Mouse (Mus musculus): ENCODE results near the gene Olfr52. TPM values are rescaled to one million over a fixed set of nuclear protein-coding genes. Genes with fewer than 3 reads are reported as not detected.

Olfr52 gene
- total RNA-seq (2017): not detected in 2 replicates

DNA sequence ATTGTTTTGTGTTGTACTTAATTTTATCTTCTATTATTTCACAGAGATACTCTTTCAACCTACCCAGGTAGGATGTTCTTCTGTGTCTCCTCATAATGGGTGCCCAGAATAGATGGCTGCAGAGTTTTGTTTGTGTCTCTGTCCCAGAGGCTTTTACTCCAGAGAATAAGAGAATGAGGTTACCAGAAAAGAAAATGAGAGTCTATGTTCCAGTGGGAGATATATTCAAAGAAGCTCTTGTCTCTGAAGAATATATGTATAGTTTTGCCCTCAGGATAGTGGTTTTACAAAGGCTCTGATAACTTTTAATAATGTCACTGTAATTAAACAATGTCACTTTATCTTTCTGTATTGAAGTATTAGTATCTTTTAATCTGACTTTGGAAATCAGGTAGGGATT is at the start of gene Olfr52:
Gene Olfr52, minus strand, starts transcription at position 101 of the 400 bp plus-strand sequence.
- no peak for ATAC-seq (replicated peaks in 1 of 2; ENCODE audit: insufficient read depth in 1 of 2, low FRiP score in 2 of 2, low TSS enrichment in 1 of 2, low read depth in 1 of 2, poor library complexity in 2 of 2, severe bottlenecking in 2 of 2)

DNA sequence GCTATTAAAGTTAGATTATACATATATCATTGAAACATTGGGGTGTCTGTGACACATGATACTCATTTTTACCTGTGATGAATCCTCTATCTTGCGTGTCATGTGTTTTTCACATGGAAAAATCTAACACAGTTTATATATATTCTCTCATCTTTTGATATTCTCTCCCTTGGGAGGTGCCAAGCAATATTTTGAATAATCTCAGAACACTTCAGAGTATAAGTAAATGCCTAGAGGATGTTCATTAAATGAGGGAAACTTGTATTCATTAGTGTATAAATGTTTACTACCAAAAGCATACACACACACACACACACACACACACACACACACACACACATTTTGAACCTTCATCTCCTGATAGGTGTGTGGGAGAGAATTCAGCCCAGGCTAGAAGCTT is 45.8 kb upstream of the Olfr52 start, which contains the start of gene Olfr1047:
Gene Olfr1047, minus strand, starts transcription at position 101 of the 400 bp plus-strand sequence.
- no peak for ATAC-seq (replicated peaks in 1 of 2; ENCODE audit: insufficient read depth in 1 of 2, low FRiP score in 2 of 2, low TSS enrichment in 1 of 2, low read depth in 1 of 2, poor library complexity in 2 of 2, severe bottlenecking in 2 of 2)

DNA sequence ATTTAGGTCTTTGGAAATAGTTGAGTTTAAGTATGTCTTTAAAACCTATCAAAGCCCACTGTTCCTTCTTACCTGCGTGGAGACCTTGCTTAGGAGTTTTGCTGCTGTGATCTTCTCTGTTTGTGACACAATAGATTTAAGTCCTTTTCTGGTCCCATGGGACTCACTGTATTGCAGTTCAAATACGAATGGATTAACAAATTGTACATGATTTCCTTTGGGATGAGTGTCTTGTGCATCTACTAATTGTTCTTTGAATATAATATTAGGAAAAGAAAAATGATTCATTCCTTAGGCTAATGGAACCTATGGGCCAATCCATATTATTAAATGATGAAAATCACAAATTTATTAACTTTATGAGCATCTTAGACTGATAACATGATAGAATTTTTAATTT is 33.7 kb upstream of the Olfr52 start, which contains the start of gene Olfr1046:
Gene Olfr1046, minus strand, starts transcription at position 101 of the 400 bp plus-strand sequence.
- ATAC-seq (replicated peaks in 1 of 2; ENCODE audit: insufficient read depth in 1 of 2, low FRiP score in 2 of 2, low TSS enrichment in 1 of 2, low read depth in 1 of 2, poor library complexity in 2 of 2, severe bottlenecking in 2 of 2): no peak

DNA sequence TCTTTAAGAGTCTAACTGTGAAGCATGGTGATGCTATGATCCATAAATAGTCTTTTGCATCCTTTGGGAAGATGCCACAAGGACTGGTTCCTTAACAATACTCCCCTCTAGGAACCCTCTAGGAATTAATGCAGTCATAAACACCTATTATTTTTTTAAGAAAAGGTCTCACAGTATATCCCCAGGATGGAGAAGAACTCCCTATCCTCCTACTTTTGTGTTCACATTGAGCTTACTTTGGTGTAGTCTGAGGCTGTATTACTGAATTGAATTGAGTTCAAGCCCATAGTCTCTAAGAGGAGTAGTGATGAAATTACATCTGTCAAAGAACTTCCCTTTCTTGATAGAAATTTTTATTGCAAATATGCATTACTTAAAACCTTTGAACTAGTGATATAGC is 17.4 kb upstream of the Olfr52 start, which contains the start of gene Olfr1045:
Gene Olfr1045, minus strand, starts transcription at position 101 of the 400 bp plus-strand sequence.
- ATAC-seq (replicated peaks in 1 of 2; ENCODE audit: insufficient read depth in 1 of 2, low FRiP score in 2 of 2, low TSS enrichment in 1 of 2, low read depth in 1 of 2, poor library complexity in 2 of 2, severe bottlenecking in 2 of 2): no peak

DNA sequence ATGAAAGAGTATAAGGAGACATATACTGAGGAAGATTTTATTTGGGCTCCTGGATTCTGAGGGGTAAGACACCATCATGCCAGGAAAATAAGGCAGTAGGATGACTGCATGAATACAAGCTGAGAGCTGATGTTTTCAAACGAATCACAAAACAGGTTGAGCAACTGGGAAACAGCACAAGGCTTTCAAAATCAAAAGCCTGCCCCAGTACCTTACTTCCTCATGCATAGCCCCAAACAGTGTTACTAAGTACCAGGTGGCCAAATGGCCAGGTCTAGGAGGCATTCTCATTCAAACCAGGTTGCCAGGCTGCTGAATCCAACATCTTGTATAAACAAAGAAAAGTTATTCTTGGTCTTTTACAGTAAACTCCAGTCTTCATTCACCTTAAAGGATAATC is 10.4 kb upstream of the Olfr52 start:
- no peak; a peak in 1 of 4 replicates for ATAC-seq (replicated peaks in 1 of 2; ENCODE audit: insufficient read depth in 1 of 2, low FRiP score in 2 of 2, low TSS enrichment in 1 of 2, low read depth in 1 of 2, poor library complexity in 2 of 2, severe bottlenecking in 2 of 2)

DNA sequence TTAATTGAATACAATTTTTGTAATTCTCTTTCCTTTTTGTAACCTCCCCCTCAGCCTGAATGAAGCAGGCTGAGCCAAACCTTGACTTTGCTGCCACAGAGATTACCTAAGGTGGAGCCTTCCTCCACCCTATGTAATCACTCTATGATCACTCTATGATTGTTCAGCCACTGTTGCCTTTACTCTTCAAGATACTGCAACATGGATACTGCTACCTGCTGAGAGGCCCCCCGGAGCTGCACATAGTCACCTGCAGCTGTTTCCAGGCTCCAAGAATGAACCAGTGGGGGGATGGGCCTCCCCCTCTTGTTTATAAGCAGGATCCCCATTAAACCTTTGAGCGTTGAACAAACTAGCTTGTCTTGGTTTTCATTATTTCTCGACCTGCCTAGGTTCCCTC is 5.5 kb downstream of the Olfr52 start:
- no peak for ATAC-seq (replicated peaks in 1 of 2; ENCODE audit: insufficient read depth in 1 of 2, low FRiP score in 2 of 2, low TSS enrichment in 1 of 2, low read depth in 1 of 2, poor library complexity in 2 of 2, severe bottlenecking in 2 of 2)

DNA sequence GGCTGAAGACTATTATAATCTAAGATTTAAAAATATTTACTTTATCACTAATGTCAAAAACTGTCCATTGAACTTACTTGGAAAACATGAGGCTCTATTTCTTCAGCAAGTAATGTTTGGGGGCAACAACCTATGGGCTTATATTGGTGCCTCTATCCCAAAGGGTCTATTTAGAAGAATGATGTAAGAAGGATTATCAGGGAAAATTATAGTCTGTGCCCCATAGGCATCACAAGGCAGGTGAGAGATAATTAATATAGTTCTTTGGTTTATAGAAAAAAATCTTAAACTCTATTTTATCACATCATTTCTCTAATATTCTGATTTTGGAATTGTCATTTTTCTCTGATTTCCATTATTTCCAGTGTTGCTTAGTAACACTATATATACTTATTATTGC is 7.8 kb downstream of the Olfr52 start, which contains the start of gene Olfr1044:
Gene Olfr1044, minus strand, starts transcription at position 101 of the 400 bp plus-strand sequence.
- ATAC-seq (replicated peaks in 1 of 2; ENCODE audit: insufficient read depth in 1 of 2, low FRiP score in 2 of 2, low TSS enrichment in 1 of 2, low read depth in 1 of 2, poor library complexity in 2 of 2, severe bottlenecking in 2 of 2): no peak

DNA sequence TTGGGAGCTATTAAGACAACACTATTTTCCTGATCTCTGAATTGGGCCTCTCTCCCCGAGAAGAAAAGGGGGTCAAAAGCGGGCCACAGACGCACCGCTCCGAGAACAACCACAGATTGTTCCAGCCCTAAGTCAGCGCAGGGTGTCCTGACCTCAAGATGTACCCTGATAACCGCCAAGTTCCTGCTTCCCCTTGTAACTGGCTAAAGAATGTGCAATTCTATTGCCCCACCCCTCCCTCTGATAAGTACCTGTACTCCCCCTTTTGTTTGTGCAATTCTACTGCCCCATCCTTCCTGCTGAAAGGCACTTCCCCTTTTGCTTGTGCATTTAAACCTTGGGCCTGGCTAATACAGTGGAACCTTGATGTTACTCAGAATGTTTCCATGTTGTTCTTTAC is 10.1 kb downstream of the Olfr52 start:
- peak; percentile 49 to 71; a peak in 1 of 4 replicates for ATAC-seq (replicated peaks in 1 of 2; ENCODE audit: insufficient read depth in 1 of 2, low FRiP score in 2 of 2, low TSS enrichment in 1 of 2, low read depth in 1 of 2, poor library complexity in 2 of 2, severe bottlenecking in 2 of 2)

DNA sequence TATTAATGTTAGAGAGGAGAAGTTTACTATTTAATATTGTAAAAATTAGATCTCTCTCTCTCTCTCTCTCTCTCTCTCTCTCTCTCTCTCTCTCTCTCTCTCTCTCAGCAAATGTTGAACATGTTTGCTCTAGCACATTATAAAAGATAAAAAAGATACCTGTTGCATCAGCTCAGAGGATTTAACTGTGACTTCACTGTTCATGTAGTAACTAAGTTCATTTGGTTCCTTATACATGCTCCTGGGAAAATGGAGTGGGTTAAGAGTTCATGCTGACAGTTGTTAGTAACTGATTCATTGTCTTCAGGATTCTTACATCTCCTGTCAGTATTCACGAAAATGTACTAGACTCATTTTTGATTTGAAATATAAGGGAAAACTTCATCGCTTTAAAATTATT is 18.1 kb downstream of the Olfr52 start, which contains the start of gene Olfr1043:
Gene Olfr1043, minus strand, starts transcription at position 101 of the 400 bp plus-strand sequence.
- no peak for ATAC-seq (replicated peaks in 1 of 2; ENCODE audit: insufficient read depth in 1 of 2, low FRiP score in 2 of 2, low TSS enrichment in 1 of 2, low read depth in 1 of 2, poor library complexity in 2 of 2, severe bottlenecking in 2 of 2)

DNA sequence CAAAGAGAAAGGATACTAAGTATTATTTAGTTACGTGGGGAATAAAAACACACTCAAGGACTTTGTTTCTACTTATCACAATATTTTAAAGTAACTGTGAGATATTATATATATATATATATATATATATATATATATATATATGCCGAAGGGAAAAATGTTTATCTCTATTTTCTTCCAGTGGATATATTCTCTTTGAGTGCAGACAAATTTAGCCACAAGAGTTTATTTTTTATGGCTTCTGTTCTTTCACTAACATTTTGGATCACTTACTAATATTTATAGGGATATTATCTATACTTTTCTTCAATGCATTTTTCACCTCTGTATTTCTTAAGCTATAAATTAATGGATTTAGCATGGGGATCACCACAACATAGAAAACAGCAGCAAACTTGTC is 23.7 kb downstream of the Olfr52 start, which contains the start of gene Olfr1042:
Gene Olfr1042, minus strand, starts transcription at position 101 of the 400 bp plus-strand sequence.
- ATAC-seq (replicated peaks in 1 of 2; ENCODE audit: insufficient read depth in 1 of 2, low FRiP score in 2 of 2, low TSS enrichment in 1 of 2, low read depth in 1 of 2, poor library complexity in 2 of 2, severe bottlenecking in 2 of 2): no peak

DNA sequence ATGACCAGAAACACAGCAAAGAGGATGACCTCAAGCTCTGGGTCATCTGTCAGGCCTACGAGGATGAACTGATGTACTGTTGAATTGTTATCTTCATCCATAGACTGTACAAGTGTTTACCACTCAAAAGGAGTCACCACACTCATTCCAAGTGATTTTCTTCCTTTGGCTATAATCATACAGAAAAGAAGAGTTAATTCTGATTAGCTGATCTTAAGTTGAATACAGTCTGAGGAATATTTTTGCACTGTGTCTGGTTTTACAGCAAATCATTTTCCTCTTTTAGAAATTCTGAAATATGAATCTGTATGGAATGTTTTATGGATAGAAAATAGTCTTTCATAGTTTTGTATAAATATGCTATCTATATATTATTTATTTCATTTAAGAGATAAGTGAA is 38.9 kb downstream of the Olfr52 start, which contains the start of gene Olfr1040:
Gene Olfr1040, minus strand, starts transcription at position 101 of the 400 bp plus-strand sequence.
- no peak for ATAC-seq (replicated peaks in 1 of 2; ENCODE audit: insufficient read depth in 1 of 2, low FRiP score in 2 of 2, low TSS enrichment in 1 of 2, low read depth in 1 of 2, poor library complexity in 2 of 2, severe bottlenecking in 2 of 2)

DNA sequence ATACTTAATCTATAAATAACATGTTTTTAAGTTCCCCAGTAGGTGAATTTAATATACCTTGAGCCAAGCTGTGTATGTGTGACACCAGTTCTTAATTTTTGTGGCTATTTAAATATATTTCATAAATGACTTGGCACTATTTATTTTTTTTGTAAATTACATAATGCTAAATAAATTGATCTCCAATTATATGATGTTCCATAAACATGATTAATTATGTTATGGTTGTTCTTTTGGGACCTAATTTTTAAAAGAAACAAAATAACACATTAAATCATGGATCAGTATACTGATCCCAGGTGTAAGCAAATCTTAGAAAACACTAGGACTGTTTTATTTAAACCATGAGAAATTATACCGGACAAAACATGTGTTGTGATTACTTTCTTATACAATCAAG is 49.7 kb downstream of the Olfr52 start, which contains the start of gene Olfr1039:
Gene Olfr1039, minus strand, starts transcription at position 101 of the 400 bp plus-strand sequence.
- no peak for ATAC-seq (replicated peaks in 1 of 2; ENCODE audit: insufficient read depth in 1 of 2, low FRiP score in 2 of 2, low TSS enrichment in 1 of 2, low read depth in 1 of 2, poor library complexity in 2 of 2, severe bottlenecking in 2 of 2)

Other genes with a start within 250 kb of the Olfr52 start
- gene Olfr1028, start 235.2 kb downstream of the Olfr52 start, total RNA-seq (2017): not detected in 2 replicates
- gene Olfr1029, start 211.8 kb downstream of the Olfr52 start, total RNA-seq (2017): not detected in 2 replicates
- gene Olfr1030, start 206.4 kb downstream of the Olfr52 start, total RNA-seq (2017): not detected in 2 replicates
- gene Olfr1031, start 195.4 kb downstream of the Olfr52 start, total RNA-seq (2017): not detected in 2 replicates
- not detected in 2 replicates for gene Olfr1032, start 180.1 kb downstream of the Olfr52 start, total RNA-seq (2017)
- gene Olfr1033, start 165.1 kb downstream of the Olfr52 start, total RNA-seq (2017): not detected in 2 replicates
- 0.06 TPM in 1 of 2 replicates, not detected in the other for gene Olfr1034, start 139.8 kb downstream of the Olfr52 start, total RNA-seq (2017)
- not detected in 2 replicates for gene Olfr1036, start 111.7 kb downstream of the Olfr52 start, total RNA-seq (2017)
- gene Olfr1037, start 98.3 kb downstream of the Olfr52 start, total RNA-seq (2017): not detected in 2 replicates
- not detected in 2 replicates for gene Olfr1039, start 49.8 kb downstream of the Olfr52 start, total RNA-seq (2017)
- not detected in 2 replicates for gene Olfr1040, start 39.0 kb downstream of the Olfr52 start, total RNA-seq (2017)
- not detected in 2 replicates for gene Olfr1042, start 23.8 kb downstream of the Olfr52 start, total RNA-seq (2017)
- not detected in 2 replicates for gene Olfr1043, start 18.2 kb downstream of the Olfr52 start, total RNA-seq (2017)
- not detected in 2 replicates for gene Olfr1044, start 7.9 kb downstream of the Olfr52 start, total RNA-seq (2017)
- gene Olfr1045, start 17.3 kb upstream of the Olfr52 start, total RNA-seq (2017): not detected in 2 replicates
- gene Olfr1046, start 33.6 kb upstream of the Olfr52 start, total RNA-seq (2017): not detected in 2 replicates
- gene Olfr1047, start 45.7 kb upstream of the Olfr52 start, total RNA-seq (2017): not detected in 2 replicates
- gene Olfr1048, start 54.6 kb upstream of the Olfr52 start, total RNA-seq (2017): not detected in 2 replicates
- not detected in 2 replicates for gene Olfr1049, start 72.6 kb upstream of the Olfr52 start, total RNA-seq (2017)
- not detected in 2 replicates for gene Olfr1051, start 93.4 kb upstream of the Olfr52 start, total RNA-seq (2017)
- gene Olfr1052, start 106.8 kb upstream of the Olfr52 start, total RNA-seq (2017): not detected in 2 replicates
- not detected in 2 replicates for gene Olfr1053, start 129.6 kb upstream of the Olfr52 start, total RNA-seq (2017)
- not detected in 2 replicates for gene Olfr1054, start 149.8 kb upstream of the Olfr52 start, total RNA-seq (2017)
- not detected in 2 replicates for gene Olfr1055, start 164.6 kb upstream of the Olfr52 start, total RNA-seq (2017)
- gene Olfr1056, start 176.8 kb upstream of the Olfr52 start, total RNA-seq (2017): not detected in 2 replicates
- gene Olfr1057, start 192.7 kb upstream of the Olfr52 start, total RNA-seq (2017): not detected in 2 replicates
- not detected in 2 replicates for gene Olfr1058, start 202.9 kb upstream of the Olfr52 start, total RNA-seq (2017)
- not detected in 2 replicates for gene Olfr1061, start 228.4 kb upstream of the Olfr52 start, total RNA-seq (2017)
- not detected in 2 replicates for gene Olfr1062, start 241.1 kb upstream of the Olfr52 start, total RNA-seq (2017)

Measured in hematopoietic stem cell, adult 5-6 weeks (primary cell).